Comparison of ENCODE assay signal across 26 mouse cellular contexts in the genomic region with DNA sequence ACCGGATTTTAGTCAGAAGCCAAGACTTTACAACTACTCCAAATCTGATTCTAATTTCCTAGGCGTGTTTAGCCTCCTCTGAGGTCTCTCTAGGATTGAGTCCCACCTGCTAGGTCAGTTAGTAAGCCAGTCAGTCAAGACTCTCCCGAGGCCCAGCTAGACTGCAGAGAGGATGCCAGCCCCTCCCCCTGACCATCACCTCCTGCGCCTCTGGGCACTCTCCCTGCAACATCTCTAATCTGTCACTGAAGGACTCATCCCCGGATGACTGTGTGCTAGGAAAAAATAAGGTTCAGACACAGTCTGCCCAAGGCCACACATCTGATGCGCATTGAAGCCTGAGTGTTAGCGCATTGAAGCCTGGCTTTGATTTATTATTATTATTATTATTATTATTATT.
"Had no signal": no experiment of that assay in that cellular context is flagged by ENCODE, and none has a peak within 500 bp of the region (broad histone marks: within the 10 kb centered on the region; RNA-seq: fewer than 3 reads in every experiment).

No protein-coding gene starts in this region.

- H3K4me1 ChIP-seq: hindbrain, embryonic 15.5 days had no signal

- H3K27ac ChIP-seq: heart, adult 2 months; heart, embryonic 13.5 days; heart, embryonic 15.5 days; hindbrain, embryonic 13.5 days; hindbrain, embryonic 15.5 days; hindbrain, postnatal 0 days; kidney, embryonic 15.5 days; kidney, postnatal 0 days; layer of hippocampus, adult 2 months; left cerebral cortex, adult 2 months; limb, embryonic 10.5 days; limb, embryonic 12.5 days; liver, embryonic 13.5 days; liver, embryonic 15.5 days had no signal

- ATAC-seq: hindbrain, postnatal 0 days; intestine, embryonic 16.5 days had no signal

- DNase-seq: gastrocnemius, postnatal 14 days; gastrocnemius, postnatal 36 days; heart, adult 11 months; heart, adult 2 months; heart, postnatal 14 days; heart, postnatal 36 days; kidney, adult 11 months; kidney, adult 2 months; kidney, adult 9 months; kidney, postnatal 14 days; kidney, postnatal 4 days; liver; liver, embryonic 13.5 days had no signal

- H3K4me3 ChIP-seq: heart, adult 2 months; heart, embryonic 13.5 days; heart, embryonic 15.5 days; hindbrain, embryonic 13.5 days; hindbrain, embryonic 15.5 days; kidney, embryonic 15.5 days; layer of hippocampus, adult 2 months; left cerebral cortex, adult 2 months; limb, embryonic 10.5 days; limb, embryonic 12.5 days; liver, embryonic 13.5 days; liver, embryonic 15.5 days had no signal

- H3K27me3 ChIP-seq: heart, embryonic 13.5 days; heart, embryonic 15.5 days; hindbrain, embryonic 13.5 days; hindbrain, embryonic 15.5 days; kidney, embryonic 15.5 days; limb, embryonic 12.5 days; liver, embryonic 13.5 days; liver, embryonic 15.5 days had no signal
